Mouse (Mus musculus) lung, embryonic 14.5 days (tissue): ENCODE measurements around the gene Catsperz. TPM values are rescaled to one million over a fixed set of nuclear protein-coding genes. Genes with fewer than 3 reads are reported as not detected.

Experiments used
- ATAC-seq: fragments of 200-750 bp; cut with Nextera tagmentation; 2 replicates; pipeline ENCODE4 v1.8.0; 2017; ENCODE audit warnings: mild to moderate bottlenecking, moderate TSS enrichment, moderate library complexity; ENCODE audit not compliant: insufficient read depth
- DNase-seq: peaks from one replicate; pipeline ENCODE4 v3.0.0-alpha.2; 2015
- H3K27ac ChIP-seq: fragments of 300-500 bp; sonication (generic); 2 replicates; pipeline ENCODE4 v1.5.1; 2014; ENCODE audit warnings: low read depth, mild to moderate bottlenecking, moderate library complexity
- H3K27me3 ChIP-seq: fragments of 300-500 bp; sonication (generic); 2 replicates; pipeline ENCODE4 v1.6.1; 2014; ENCODE audit warnings: low read length, control low read depth; ENCODE audit not compliant: insufficient read depth
- H3K36me3 ChIP-seq: fragments of 300-500 bp; sonication (generic); 2 replicates; pipeline ENCODE4 v1.6.1; 2014; ENCODE audit warnings: control low read depth; ENCODE audit not compliant: insufficient read depth
- H3K4me1 ChIP-seq: fragments of 300-500 bp; sonication (generic); 2 replicates; pipeline ENCODE4 v1.6.1; 2014; ENCODE audit warnings: antibody characterized with exemption, control low read depth; ENCODE audit not compliant: insufficient read depth
- H3K4me2 ChIP-seq: fragments of 300-500 bp; sonication (generic); 2 replicates; pipeline ENCODE4 v1.6.1; 2014; ENCODE audit warnings: mild to moderate bottlenecking
- H3K4me3 ChIP-seq: fragments of 300-500 bp; sonication (generic); 2 replicates; pipeline ENCODE4 v1.5.1; 2014; ENCODE audit warnings: low read depth, low read length
- H3K9ac ChIP-seq: fragments of 300-500 bp; sonication (generic); 2 replicates; pipeline ENCODE4 v1.6.1; 2014
- H3K9me3 ChIP-seq: fragments of 300-500 bp; sonication (generic); 2 replicates; pipeline ENCODE4 v1.6.1; 2016; ENCODE audit warnings: low read depth, low read length, control low read depth
- CTCF ChIP-seq: IDR thresholded peaks from 2 replicates; pipeline ENCODE4 v1.5.1; 2016; ENCODE audit warnings: antibody characterized with exemption, low read depth
- WGBS: fragments of 180-500 bp; shearing (Covaris S2); extraction: QIAGEN DNeasy Blood & Tissue Kit; methylation state at CpG from one replicate; pipeline ENCODE4 v1.1.7; 2014; 5-methylcytosine and 5-hydroxymethylcytosine counted together
- polyA plus RNA-seq: library from polyadenylated mRNA; unstranded; fragments of >200 nt; fragmentation: Nextera tagmentation; extraction: Ambion mirVana; gene quantifications from 2 replicates; pipeline ENCODE4 v1.2.1, GENCODE M21; 2014

The Catsperz gene
- polyA plus RNA-seq, 1 experiment from 2014 or later = 2.2 TPM

GRCm38 (mm10) chr19:6943709-6944108 is 18.5 kb upstream of the Catsperz start:
- ATAC-seq (no peak), DNase-seq (no peak)
- H3K36me3 ChIP-seq = 0 out of 2 replicates have a peak, but pooled peaks cover 4% of the 10 kb centered on the region
- H3K27me3 ChIP-seq = no peaks in the 10 kb centered on the region
- H3K9me3 ChIP-seq = no peaks in the 10 kb centered on the region
- H3K4me1 ChIP-seq = peaks cover 9% of the 10 kb centered on the region
- WGBS = 86% methylated on average over 6 of the region's 6 CpGs
- H3K27ac ChIP-seq = no peak overlapping the region
- H3K4me2 ChIP-seq = no peak overlapping the region
- no peak overlapping the region for H3K4me3 ChIP-seq
- H3K9ac ChIP-seq = no peak overlapping the region
- no peak for TF ChIP-seq CTCF

- TF ChIP-seq CTCF = no peak
- Histone ChIP-seq H3K9ac (peak overlapping the region; percentile 72), H3K4me2 (peak overlapping the region; percentile 98), H3K36me3 (0 out of 2 replicates have a peak, but pooled peaks cover 4% of the 10 kb centered on the region), H3K9me3 (no peaks in the 10 kb centered on the region), H3K4me3 (peak overlapping the region; percentile 80), H3K4me1 (peaks cover 9% of the 10 kb centered on the region), H3K27ac (peak overlapping the region; percentile 68; the same call in 1 of the 2 replicates), H3K27me3 (no peaks in the 10 kb centered on the region)
- peak; percentile 2; the same call in 1 of the 2 replicates for ATAC-seq
- WGBS = 22% methylated on average over 5 of the region's 5 CpGs
- DNase-seq = no peak
Observed at GRCm38 (mm10) chr19:6942764-6943163, 17.6 kb upstream of the Catsperz start.

- WGBS = under 1% methylated on average over 27 of the region's 27 CpGs
- Histone ChIP-seq H3K4me3 (peak within 1 kb of the TSS; percentile 80), H3K27me3 (no peaks in the 10 kb centered on the region), H3K27ac (peak within 1 kb of the TSS; percentile 97), H3K36me3 (0 out of 2 replicates have a peak, but pooled peaks cover 4% of the 10 kb centered on the region), H3K4me1 (peaks cover 9% of the 10 kb centered on the region), H3K9ac (peak within 1 kb of the TSS; percentile 72), H3K9me3 (no peaks in the 10 kb centered on the region), H3K4me2 (peak within 1 kb of the TSS; percentile 98)
- peak; percentile 92 for ATAC-seq
- no peak for TF ChIP-seq CTCF
- peak; percentile 96 for DNase-seq
Observed at GRCm38 (mm10) chr19:6942249-6942691, 17.1 kb upstream of the Catsperz start, which contains the start of gene Gpr137. Gpr137 (minus strand) TSS chr19:6942480.

- H3K4me1 ChIP-seq = peaks cover 9% of the 10 kb centered on the region
- H3K27me3 ChIP-seq = no peaks in the 10 kb centered on the region
- under 1% methylated on average over 83 of the region's 83 CpGs for WGBS
- DNase-seq (peak; percentile 98), ATAC-seq (peak; percentile 84)
- peak within 1 kb of the TSS; percentile 80 for H3K4me3 ChIP-seq
- peak within 1 kb of the TSS; percentile 98 for H3K4me2 ChIP-seq
- peak within 1 kb of the TSS; percentile 72 for H3K9ac ChIP-seq
- no peaks in the 10 kb centered on the region for H3K9me3 ChIP-seq
- 0 out of 2 replicates have a peak, but pooled peaks cover 4% of the 10 kb centered on the region for H3K36me3 ChIP-seq
- peak within 1 kb of the TSS; percentile 97 for H3K27ac ChIP-seq
- TF ChIP-seq CTCF = no peak; the same call in 1 of the 2 replicates
Observed at GRCm38 (mm10) chr19:6941372-6942248, 16.4 kb upstream of the Catsperz start, which contains the start of gene Bad. Bad (plus strand) TSS chr19:6941861.

- peak; percentile 4; the same call in 1 of the 2 replicates for ATAC-seq
- WGBS = 21% methylated on average over 29 of the region's 29 CpGs
- peak overlapping the region; percentile 98 for H3K4me2 ChIP-seq
- 0 out of 2 replicates have a peak, but pooled peaks cover 4% of the 10 kb centered on the region for H3K36me3 ChIP-seq
- H3K27ac ChIP-seq = no peak overlapping the region
- H3K27me3 ChIP-seq = peaks cover 6% of the 10 kb centered on the region
- H3K4me1 ChIP-seq = peaks cover 9% of the 10 kb centered on the region
- no peak for TF ChIP-seq CTCF
- H3K4me3 ChIP-seq = peak overlapping the region; percentile 80
- DNase-seq = peak; percentile 40
- peak overlapping the region; percentile 72 for H3K9ac ChIP-seq
- no peaks in the 10 kb centered on the region for H3K9me3 ChIP-seq
Observed at GRCm38 (mm10) chr19:6940396-6941351, 15.5 kb upstream of the Catsperz start.

GRCm38 (mm10) chr19:6939106-6940002 is 14.2 kb upstream of the Catsperz start:
- DNase-seq = no peak
- H3K9me3 ChIP-seq = no peaks in the 10 kb centered on the region

More at GRCm38 (mm10) chr19:6939106-6940002, 14.2 kb upstream of the Catsperz start:
- Histone ChIP-seq H3K27me3 (peaks cover 19% of the 10 kb centered on the region), H3K27ac (no peak overlapping the region), H3K4me1 (peaks cover 9% of the 10 kb centered on the region), H3K36me3 (no peaks in the 10 kb centered on the region), H3K4me3 (no peak overlapping the region), H3K9ac (no peak overlapping the region), H3K4me2 (no peak overlapping the region)
- TF ChIP-seq CTCF = no peak
- no peak for ATAC-seq
- 84% methylated on average over 20 of the region's 20 CpGs for WGBS
